Mouse (Mus musculus): ENCODE measurements around the gene Tcn2.

DNA sequence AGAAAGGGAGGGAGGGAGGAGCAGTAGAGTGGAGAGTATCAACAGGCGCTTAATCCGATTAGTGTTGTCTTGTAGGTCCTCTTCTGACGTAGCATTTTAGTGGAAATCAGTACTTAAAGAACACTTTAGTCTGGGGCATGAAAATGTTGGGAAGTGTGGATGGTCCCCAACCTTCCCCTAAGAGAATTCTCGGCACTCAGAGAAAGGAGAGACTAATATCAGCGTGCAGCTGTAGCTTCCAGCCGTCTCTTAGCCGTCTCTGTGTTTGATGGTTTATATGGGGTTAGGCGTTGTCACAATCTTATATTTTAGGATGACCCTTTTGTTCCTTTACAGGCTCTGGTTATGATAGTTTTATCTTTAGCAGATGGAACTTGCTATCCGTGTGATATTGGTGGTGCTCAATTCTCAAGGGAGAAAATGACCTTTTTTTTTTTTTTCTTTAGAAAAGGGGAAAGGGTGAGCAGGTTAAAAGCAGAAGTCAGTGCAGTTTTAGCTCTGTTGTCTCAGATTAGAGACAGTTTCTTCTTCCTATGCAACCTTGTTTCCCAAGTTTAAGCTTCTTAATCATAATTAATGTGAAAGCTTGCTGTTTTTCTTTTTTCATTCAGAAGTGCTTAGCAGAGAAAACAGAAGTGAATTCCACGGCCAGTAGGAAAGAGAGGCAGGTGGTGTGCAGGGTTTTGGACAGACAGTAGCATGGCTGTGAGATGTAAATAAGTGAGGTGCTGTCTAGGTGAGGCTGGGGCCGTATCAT, 32.6 kb upstream of the Tcn2 start:
- no peak for TF ChIP-seq CTCF (conservative IDR thresholded peaks at IDR 0.05; ENCODE audit: low read length)
- no peak for TF ChIP-seq POU5F1 (IDR thresholded peaks at IDR 0.05; ENCODE audit: borderline replicate concordance, low read length)

All from E14TG2a.4 (cell line).